Mouse (Mus musculus) R1 (cell line): ENCODE measurements at regions not wholly inside any gene's neighbourhood (a gene's known extent, or its start where the extent isn't known, plus 50 kb on each side); places are given as distances from the start of the nearest gene placed in this dataset.

Experiments
- DNase-seq: peaks from one replicate; pipeline ENCODE4 v3.0.0-alpha.2; 2018; ENCODE audit warnings: low read depth, low spot score

DNA sequence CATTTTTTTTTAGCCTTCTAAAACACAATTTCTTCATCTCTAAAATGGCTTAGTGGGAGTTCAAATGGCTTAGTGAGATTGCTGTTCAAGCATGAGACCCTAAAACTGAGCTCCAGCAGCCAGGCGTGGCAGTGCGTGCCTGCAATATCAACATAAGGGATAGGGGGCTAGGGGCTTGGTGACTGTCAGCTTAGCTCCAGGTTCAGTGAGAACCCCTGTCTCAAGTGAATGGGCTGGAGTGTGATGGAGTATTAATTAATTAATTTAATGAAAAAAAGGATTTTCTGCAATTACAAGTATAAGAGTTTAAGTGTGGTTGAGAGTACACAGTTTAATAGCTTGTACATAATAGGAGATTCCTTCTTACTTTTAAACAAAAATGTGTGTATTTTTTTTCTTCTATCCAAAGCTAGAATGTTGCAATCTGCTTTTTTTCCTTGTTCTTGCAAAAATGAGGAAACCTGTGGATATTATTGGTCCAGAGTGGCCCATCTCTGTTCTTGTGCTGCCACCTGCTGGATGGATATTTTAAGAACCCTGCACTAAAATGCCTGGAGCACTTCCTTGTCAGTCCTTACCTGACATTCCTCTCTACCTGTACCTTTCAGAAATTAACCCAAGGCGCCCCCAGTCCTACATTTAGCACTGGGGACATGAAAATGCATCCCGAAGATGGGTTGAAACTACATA is 54.0 kb upstream of the Usp47 start:
- DNase-seq = peak; percentile 36

DNA sequence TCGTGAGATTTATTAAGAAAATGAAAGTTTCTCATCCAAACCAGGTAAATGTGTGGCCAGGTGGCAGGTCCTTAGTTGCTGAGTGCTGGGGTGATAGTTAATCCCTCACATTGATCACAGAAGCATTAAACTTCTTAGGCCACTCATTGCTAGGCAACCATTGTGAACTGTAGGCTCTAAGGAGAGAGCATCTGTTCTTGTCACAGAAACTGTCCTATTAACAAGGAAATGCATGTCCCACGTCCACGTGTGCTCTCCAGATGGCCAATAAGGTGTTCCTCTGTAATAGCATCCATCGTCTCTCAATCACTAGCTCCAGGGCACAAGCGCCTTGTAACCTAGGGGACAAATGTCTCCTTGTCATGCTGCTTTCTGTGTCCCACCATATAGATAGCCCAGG is 55.0 kb upstream of the Usp47 start:
- DNase-seq = no peak

DNA sequence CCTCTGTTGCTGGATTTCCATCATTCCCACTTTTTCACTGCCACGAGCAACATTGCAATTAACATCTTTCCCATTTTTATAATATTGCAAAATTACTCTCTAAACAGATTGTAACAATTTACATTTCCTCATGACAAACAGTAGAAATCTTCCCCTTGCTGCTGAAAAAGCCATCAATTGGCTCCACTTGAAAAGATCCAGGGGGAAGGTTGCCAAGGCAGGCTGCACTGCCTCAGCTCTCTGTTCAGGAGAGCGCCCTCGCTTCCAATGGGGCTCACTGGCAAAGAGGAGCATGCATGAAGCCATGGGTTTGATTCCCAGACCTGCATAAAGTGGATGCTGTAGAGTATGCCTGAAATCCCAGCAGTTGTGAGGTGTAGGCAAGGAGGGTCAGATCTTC is 56.6 kb upstream of the Usp47 start:
- no peak for DNase-seq

DNA sequence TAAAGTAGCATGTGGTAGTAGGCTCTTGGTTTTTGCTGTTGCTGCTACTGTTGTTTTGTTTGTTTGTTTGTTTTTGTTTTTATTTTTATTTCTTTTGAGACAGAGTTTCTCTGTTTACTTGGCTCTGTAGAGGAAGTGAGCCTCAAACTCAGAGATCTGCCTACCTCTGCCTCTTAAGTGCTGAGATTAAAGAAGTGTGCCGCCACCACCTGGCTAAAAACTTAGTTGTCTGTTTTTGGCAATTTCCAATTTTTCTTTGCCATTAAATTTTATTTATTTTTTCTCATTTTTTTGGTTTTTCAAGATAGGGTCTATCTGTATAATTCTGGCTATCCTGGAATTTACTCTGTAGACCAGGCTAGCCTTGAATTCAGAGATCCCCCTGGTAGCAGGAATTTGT is 59.3 kb upstream of the Usp47 start:
- no peak for DNase-seq

DNA sequence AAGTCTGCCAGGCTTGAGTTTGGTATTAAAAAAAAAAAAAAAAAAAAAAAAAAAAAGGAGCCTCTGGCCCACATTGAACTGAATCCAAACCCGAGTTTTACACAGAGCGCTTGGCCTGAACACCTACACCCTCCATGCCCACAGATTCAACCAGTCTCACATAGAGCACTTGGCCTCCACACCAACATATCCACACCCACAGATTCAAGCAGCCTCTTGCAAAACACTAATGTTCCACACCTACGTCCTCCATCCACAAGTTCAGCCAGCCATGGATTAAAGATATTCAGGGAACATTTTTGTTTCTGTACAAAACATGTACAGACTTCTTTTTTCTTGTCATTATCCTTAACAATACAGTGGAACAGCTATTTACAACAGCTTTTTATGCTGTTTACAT is 63.3 kb upstream of the Usp47 start:
- no peak for DNase-seq

DNA sequence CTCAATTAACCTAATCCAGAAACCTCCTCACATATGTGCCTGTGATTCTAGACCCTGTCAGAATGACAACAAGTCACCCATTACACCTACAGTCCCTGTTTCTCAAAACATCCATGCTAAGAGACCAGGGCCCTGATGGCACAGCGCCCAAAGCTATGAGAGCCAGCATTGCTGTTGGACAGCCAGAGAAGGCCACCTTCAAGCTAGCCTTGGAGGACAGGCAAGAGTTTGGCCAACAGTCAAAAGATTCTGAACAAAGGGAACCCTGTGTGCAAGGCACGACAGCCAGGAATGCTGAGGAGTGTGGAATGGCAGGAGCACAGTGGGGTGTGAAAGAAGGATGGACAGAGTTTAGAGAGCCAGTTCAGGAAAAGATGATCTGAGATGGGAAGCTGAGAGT is 66.6 kb upstream of the Usp47 start:
- no peak for DNase-seq

DNA sequence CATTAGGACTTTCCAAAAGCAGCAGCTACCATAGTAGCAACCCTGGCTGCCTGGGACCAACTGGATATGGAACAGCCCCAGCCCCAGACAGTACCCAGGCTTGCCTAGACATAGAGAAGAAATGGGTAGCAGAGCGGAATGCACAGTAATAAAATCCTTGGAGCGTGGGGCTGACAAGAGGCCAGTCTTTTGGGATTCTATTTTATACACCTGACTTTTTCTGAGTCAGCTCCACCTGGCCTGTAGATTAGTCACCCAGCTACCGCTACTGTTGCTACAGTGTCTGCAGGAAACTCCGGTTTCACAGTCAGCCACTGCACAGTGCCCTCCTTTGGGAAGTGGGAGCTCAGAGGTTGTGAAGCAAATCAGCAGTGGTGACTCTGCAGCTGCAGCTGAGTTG is 83.7 kb upstream of the Usp47 start:
- no peak for DNase-seq

DNA sequence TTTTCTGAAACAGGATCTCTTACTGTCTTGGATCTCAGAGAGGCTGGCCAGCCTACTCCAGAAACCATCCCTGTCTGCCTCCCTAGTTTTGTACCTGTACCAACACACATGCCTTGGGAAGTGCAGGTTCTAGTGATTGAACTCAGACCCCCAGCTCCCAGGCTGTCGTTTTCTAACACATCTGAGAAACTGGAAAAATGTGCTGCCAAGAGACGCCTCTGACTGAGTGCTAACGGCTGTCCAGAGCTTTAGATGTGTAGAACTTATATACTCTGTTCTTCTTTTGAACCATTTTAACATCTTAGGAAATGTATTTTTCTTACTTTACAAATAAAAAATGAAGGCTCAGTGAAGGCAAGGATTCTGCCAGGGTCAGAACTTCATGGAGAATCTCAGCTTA is 85.8 kb upstream of the Usp47 start:
- no peak for DNase-seq

DNA sequence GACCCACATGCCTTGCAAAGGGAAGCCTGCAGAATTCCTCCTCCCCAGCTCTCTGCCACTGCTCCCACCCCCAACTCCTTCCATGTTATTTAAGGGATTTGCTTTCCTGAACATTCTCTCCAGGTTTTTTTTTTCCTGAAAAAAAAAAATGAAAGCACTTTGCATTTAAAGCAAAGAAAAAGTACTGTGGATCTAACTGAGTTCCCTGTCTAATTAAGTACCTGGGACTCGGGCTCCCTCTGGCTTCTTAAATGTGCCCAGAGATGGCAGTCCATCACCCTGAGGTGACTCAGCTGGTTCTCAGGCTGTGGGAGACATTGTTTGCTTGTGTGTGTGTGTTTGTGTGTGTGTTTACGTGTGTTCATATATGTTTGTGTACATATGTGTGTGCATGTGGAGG is 86.2 kb upstream of the Usp47 start:
- no peak for DNase-seq

DNA sequence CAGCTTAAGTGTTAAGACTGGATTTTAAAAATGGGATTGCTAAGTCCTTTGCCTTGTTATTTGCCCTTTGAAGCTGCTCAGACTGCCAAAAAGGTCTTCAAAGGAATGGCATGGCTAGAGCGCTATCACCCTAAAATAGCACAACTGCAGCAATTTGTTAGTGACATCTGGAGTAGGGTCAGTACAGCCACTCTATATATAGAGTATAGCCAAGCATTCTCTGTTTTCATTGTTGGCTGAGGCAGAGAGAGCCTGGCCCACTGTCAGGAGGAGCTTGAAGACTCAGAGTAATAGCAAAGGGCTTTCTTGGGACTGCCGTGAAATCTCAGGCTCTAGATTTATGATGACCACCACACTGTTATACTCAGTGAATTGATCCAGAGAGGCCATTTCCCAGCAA is 90.6 kb upstream of the Usp47 start:
- DNase-seq = no peak

DNA sequence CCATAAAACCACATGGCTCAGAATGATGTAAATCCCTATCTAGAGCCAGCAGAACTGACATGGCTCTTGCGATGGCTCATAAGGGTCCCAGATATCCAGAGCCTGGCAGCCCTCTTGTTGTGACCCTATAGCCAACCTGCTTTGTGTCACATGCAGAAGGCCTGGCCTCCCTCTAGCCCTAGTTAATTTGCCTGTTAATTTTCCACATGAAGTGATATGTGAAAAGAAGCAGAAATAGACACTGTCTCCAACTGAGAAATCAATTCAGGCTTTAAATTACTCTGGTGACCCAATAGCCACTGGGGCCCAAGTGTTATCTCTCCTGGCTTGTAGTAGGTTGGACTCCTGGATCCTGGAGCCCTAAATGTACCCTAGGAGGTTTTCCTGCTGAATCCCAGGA is 103.3 kb upstream of the Usp47 start:
- DNase-seq = no peak

DNA sequence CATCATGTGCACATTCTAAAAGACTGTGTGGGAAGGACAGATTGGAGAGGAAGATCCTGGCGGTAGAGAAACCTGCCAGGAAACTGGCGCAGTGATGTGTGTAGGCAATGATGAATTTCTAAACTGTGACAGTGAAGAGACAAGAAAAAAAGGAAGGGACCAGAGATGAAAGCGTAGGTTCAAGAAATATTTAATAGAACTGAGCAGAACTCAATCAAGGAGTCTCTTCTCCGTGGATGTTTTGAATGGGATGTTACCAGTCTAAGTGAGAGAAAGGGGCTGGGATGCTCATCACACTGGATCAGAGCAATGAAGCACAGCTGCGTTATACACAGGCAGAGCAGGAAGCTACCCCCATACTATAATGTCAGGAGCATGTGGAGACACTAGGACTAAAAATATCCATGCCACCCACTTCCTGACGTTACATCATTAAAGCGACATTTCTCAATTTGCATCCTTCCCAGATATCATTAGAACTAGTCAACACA is 119.5 kb upstream of the Usp47 start:
- DNase-seq = no peak

DNA sequence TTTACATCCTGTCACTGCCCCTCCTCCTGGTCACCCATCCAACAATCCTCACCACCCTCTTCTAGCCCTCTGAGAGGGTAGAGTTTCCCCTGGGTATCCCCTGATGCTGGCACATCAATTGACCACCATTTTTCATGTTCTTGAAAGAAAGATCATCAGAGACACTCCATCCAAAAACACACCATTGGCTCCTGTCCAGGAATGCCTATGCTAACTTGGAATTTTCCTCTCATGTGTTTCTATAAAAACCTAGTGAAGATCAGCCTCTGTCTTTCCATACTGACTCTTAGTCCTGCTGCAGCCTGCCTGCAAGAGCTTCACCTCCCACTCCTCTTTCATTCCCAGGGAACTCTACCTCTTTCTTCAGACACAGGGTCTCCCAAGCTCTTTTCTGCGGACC is 117.2 kb upstream of the Galnt18 start:
- DNase-seq = no peak

DNA sequence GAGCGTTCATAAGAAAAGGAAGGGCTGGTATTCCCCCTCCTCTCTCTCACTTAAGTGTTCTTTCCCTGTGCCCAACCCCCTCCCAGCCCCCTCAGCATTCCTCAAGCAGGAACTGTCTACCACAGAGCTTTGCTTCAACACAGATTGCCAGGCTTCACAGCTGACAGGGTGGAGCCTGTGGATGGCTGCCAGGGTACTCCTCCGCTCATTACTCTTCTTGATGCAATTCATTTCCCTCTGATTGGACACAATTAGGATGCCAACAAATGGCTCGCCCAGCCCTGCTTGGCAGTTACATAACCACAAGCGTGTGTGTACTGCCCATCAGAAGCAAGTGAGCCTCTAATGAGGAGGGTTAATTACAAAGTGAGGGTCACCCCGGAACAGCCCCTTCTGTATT is 116.5 kb upstream of the Galnt18 start:
- DNase-seq = no peak

DNA sequence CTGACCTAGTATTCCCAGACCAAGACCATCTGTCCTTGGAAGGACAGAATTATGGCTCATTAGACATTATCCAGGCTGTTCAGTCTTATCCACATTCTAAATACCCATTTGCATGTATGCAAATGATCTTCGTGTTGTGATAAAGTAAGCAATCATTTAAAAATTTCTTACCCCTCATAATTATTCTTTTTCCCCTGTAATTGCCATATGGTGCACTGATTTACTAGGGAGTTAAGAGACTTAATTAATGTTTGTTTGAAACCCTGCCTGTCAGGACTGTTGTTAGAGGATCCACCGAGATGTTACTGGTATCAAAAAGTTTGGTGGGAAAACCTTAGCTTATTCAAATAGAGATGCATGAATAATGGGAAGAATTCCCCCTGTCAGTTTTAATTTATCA is 103.2 kb upstream of the Galnt18 start:
- DNase-seq = no peak

DNA sequence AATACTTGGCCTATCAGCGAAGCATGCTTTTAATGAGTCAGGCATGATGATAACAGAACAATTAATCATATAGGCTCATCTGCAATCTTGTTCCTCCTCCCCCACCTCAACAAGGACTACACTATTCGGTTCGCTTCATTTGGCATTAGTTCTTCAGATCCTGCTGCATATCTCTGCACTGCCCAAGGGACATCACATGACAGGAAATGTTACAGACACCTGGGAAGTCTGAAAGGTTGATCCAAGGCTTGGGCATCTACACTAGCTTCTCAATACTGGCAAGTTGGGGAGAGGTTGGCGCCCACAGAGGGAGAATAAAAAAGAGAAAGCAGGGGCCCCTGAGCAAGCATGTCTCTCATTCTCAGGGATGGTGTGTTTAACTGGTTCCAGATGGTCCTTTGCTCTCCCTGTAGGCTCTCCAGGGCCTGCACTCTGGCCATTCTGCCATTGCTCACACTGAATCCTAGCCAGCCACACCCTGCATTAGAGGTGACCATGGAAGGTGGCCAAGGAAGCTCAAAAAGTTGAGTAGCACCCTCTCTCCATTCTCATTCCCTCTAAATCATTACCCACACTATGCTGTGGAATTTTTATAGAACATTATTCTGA is 100.4 kb upstream of the Galnt18 start:
- DNase-seq = no peak

DNA sequence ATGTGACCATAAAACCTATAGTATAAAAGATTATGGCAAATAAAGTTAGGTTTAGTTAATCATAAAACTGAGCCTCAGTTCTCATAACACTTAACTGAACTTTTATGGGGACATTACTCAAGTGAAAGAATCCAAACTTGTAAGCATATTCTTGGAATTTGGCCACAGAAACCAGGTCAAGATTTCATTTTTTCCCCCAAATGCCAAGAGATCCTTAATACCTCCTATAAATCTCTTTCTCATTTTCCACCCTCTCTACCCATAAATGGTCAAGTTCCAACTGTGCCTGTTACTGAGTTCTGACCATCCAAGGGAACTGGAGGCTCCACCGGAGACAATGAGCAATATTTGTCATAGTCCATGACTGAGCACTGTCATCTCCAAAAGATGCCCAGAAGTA is 97.8 kb upstream of the Galnt18 start:
- no peak for DNase-seq

DNA sequence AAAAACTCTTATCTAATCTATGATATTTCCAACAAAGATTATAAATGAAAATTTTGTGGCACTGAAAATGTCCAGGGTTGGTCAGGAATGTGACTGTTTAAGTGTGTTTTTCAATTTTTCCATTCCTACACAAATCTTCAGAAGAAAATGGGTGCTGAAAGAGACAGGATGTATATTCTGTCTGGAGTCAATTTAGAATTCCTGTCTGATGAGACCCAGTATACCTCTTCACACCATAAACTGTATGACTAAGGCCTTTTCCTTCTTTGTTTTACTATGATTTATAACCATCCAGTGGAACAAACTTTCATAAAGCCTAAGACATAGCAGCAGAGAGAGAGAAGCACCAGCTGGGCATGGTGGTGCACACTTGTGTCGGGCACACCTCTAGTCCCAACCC is 96.2 kb upstream of the Galnt18 start:
- DNase-seq = no peak

DNA sequence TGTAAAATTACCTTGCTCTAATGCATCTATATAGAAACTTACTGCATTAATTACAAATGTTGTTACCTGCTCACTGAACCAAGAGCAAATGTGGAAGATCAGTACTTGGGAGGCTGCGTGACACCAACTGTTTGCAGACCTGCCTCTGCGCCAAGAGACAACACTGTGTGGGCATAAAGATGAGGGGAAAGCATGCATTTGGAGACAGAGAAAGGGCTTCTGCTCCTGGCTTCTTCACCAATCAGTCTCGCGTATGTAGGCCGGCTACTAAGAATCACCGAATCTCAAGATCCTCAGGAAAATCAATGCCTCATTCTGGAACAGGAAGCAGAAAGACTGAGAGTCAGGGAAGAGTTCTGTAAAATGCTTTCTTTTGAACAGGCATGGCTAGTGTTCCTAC is 89.6 kb upstream of the Galnt18 start:
- DNase-seq = no peak

DNA sequence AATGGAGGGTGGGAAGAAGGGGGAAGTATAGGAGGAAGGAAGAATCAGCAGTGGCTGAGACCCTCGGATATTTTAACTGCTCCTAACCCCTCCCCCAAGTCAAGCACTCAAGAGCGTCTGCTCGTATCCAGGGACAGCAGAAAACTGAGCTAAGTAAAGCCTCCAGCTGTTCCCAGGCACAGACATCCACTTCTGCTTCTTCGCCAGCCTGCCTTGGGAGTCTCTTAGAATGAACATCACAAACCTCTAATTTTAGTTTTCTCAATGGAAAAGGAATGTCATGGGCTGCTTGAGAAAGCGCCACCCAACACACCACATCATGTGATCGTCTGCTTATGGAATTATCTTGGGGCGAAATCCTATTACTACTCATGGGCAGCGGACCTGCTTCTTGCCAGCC is 83.3 kb upstream of the Galnt18 start:
- DNase-seq = no peak

DNA sequence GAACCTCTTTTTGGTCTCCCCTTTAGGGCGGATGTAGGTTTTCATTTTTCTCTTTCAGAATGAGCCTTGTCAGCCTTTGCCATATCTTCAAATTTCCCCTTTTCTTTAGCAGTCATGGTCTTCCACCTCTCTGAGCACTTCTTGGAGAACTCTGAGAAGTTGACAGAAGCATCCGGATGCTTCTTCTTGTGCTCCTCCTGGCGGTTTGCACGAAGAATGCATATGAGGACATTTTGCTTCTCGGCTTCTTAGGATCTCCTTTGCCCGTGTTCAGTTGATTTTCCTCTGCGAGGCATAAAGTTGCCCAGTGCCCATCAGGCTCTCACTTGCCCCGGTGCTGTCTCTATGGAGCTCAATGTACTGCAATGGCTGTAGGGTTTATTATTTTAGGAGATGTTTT is 78.5 kb upstream of the Galnt18 start:
- peak; percentile 8 for DNase-seq

DNA sequence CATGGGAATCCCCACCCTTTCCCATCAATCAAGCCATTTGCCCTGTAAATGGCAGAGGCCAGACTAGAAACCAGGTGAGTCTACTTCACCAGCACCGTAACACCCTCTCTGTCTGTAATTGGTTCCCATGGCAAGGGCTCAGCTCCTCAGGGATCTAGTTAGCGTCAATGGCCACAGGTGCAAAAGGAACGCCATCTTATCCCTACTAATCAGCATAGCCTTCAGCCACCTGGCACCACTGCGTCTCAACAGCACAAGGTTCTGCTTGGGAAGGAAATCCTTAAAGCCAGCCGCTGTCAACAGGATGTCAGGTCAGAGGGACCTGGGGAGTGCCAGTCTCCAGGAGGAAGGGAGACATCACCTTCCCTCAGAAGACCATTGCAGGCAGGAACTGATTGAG is 77.2 kb upstream of the Galnt18 start:
- DNase-seq = no peak

DNA sequence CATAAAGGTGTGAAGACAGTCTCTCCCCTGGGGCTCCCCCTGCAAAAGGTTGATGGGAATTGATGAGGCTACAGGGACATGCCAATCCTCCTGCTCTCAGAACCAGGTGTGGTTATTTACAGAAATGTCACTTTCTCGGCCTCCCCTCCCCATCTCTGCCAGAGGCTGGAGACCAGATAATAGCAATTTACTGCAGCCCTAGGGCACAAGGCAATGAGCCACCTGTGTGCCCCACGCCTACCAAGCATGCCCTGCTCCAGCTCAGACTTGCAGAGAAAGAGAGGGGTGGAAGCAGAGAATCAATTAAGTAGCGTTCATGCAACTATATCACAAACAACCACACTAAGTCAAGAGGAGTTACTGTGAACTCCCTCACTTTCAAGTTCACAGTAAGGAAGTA is 75.5 kb upstream of the Galnt18 start:
- no peak for DNase-seq

DNA sequence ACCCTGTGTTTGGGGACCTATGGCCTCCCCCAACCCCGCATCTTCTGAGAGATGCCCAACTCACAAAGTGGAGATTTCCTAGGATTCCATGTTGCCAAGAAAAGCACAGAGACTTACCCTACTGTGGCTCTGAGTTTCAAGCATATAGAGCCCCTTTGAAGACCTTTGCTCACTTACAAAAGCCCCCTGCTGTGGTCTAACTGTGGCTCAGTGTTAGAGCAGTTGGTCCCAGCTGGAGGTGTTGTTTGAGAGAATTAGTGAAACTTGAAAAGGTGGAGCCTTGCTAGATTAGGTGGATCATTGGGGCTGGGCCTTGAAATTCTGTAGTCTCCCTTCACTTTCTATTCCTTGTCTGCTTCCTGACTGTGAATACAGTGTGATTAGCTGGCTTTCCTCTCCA is 66.6 kb upstream of the Galnt18 start:
- DNase-seq = peak; percentile 31
